Mouse (Mus musculus) stomach, embryonic 16.5 days (tissue): Measurements from ENCODE around the gene Scd2. TPM values are rescaled to one million over a fixed set of nuclear protein-coding genes. Genes with fewer than 3 reads are reported as not detected.

Experiments
- ATAC-seq: fragments of 200-750 bp; cut with Nextera tagmentation; 2 replicates; pipeline ENCODE4 v1.8.0; 2017; ENCODE audit warnings: moderate number of reproducible peaks, moderate TSS enrichment; ENCODE audit not compliant: insufficient read depth, low FRiP score
- H3K27ac ChIP-seq: fragments of 300-500 bp; sonication (generic); 2 replicates; pipeline ENCODE4 v1.5.1; 2014; ENCODE audit warnings: low read length
- H3K27me3 ChIP-seq: fragments of 300-500 bp; sonication (generic); 2 replicates; pipeline ENCODE4 v1.6.1; 2014; ENCODE audit warnings: low read length, control low read depth, mixed read lengths; ENCODE audit not compliant: control insufficient read depth, insufficient read depth
- H3K36me3 ChIP-seq: fragments of 300-500 bp; sonication (generic); 2 replicates; pipeline ENCODE4 v1.6.1; 2014; ENCODE audit warnings: low read length; ENCODE audit not compliant: control insufficient read depth, insufficient read depth
- H3K4me1 ChIP-seq: fragments of 300-500 bp; sonication (generic); 2 replicates; pipeline ENCODE4 v1.6.1; 2014; ENCODE audit warnings: low read length, control low read depth, mixed read lengths; ENCODE audit not compliant: control insufficient read depth, insufficient read depth
- H3K4me2 ChIP-seq: fragments of 300-500 bp; sonication (generic); 2 replicates; pipeline ENCODE4 v1.6.1; 2014; ENCODE audit warnings: low read depth, low read length, mixed read lengths
- H3K4me3 ChIP-seq: fragments of 300-500 bp; sonication (generic); replicated peaks from 2 replicates; pipeline ENCODE4 v1.5.1; 2014; ENCODE audit warnings: mild to moderate bottlenecking, low read length
- H3K9ac ChIP-seq: fragments of 300-500 bp; sonication (generic); 2 replicates; pipeline ENCODE4 v1.6.1; 2014; ENCODE audit warnings: low read length
- H3K9me3 ChIP-seq: fragments of 300-500 bp; sonication (generic); replicated peaks from 2 replicates; pipeline ENCODE4 v1.6.1; 2016; ENCODE audit warnings: low read length, control low read depth; ENCODE audit not compliant: control insufficient read depth
- WGBS: fragments of 180-500 bp; shearing (Covaris S2); extraction: QIAGEN DNeasy Blood & Tissue Kit; methylation state at CpG from one replicate; pipeline ENCODE4 v1.1.7; 2014; 5-methylcytosine and 5-hydroxymethylcytosine counted together
- polyA plus RNA-seq: library from polyadenylated mRNA; unstranded; fragments of >200 nt; fragmentation: Nextera tagmentation; extraction: Ambion mirVana; gene quantifications from 2 replicates; pipeline ENCODE4 v1.2.1, GENCODE M21; 2015

Scd2 gene
- polyA plus RNA-seq, 1 experiment from 2014 or later: 329 TPM

- Histone ChIP-seq H3K9ac (no peak overlapping the region), H3K36me3 (0 out of 2 replicates have a peak, but pooled peaks cover 3% of the 10 kb centered on the region), H3K9me3 (no peaks in the 10 kb centered on the region), H3K4me2 (no peak overlapping the region), H3K27me3 (no peaks in the 10 kb centered on the region), H3K4me3 (no peak overlapping the region), H3K27ac (peak overlapping the region; percentile 99; the same call in 1 of the 2 replicates), H3K4me1 (peaks cover 18% of the 10 kb centered on the region)
- no peak for ATAC-seq
- WGBS: 74% methylated on average over 2 of the region's 2 CpGs
Observed at GRCm38 (mm10) chr19:44292083-44292482, 1.4 kb upstream of the Scd2 start.

DNA sequence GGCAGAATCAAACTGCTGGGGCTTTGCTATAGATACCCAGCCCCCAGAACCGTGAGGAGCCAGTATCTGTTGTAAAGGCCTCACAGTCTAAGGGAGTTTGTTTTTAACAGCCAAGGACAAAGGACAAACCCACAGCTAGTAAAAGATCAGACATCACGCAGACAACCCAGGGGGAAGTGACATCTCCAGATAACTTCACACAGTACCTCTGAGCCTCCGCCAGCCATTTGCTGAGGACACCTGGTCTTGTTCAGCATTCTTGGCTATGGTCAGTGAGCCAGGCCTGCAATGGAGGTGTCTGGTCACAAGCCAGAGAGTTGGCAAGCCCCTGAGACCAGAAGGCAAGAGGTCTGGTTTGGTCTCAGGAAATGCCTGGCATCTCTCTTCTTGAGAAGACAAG, 991 bp upstream of the Scd2 start:
- 60% methylated on average over 3 of the region's 3 CpGs for WGBS
- H3K9me3 ChIP-seq: no peaks in the 10 kb centered on the region
- peak overlapping the region; percentile 99 for H3K27ac ChIP-seq
- H3K9ac ChIP-seq: peak overlapping the region; percentile 82
- H3K27me3 ChIP-seq: no peaks in the 10 kb centered on the region
- peak overlapping the region; percentile 97 for H3K4me2 ChIP-seq
- peaks cover 22% of the 10 kb centered on the region for H3K4me1 ChIP-seq
- peaks cover 3% of the 10 kb centered on the region; the same call in 1 of the 2 replicates for H3K36me3 ChIP-seq
- 0 out of 2 replicates have a peak overlapping the region, but pooled peaks have one; percentile 93 for H3K4me3 ChIP-seq
- ATAC-seq: no peak

DNA sequence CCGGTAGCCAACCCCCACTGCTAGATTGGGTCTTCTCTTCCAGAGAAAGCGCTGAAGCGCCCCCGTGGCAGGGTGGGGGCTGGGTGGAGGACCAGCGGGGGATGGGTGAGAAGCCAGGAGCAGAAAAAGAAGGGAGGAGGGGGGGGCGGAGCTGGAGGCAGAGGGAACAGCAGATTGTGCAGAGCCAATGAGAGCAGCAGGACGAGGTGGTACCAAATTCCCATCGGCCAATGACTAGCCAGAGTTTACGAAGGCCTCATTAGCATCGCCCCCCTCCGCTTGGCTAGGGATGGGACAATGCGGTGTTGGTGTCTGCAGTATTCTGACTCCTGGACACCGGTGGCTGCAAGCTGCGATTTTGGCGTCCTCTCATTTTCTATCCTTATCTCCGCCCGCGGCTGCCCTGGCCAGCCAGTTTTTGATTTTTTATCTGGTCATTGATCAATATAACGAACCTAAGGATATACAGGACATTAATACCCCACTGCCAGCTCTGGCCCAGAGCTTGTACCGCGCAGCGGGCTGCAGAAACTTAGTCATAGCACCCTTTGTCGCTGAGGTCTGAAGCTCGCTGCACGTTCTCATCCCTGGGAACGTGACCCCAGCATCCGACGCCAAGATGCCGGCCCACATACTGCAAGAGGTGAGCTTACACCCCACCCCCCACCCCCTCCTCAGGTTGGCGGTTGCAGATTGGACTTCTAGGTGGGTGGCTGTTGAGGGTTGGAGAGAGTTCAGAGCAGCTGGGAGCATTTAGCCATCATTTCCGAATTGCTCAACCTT, 486 bp downstream of the Scd2 start:
- ATAC-seq: peak; percentile 93
- Histone ChIP-seq H3K27me3 (no peaks in the 10 kb centered on the region), H3K36me3 (peaks cover 13% of the 10 kb centered on the region), H3K4me3 (peak overlapping the region; percentile 93), H3K27ac (peak overlapping the region; percentile 99), H3K9me3 (no peaks in the 10 kb centered on the region), H3K9ac (peak overlapping the region; percentile 98), H3K4me2 (peak overlapping the region; percentile 97), H3K4me1 (peaks cover 37% of the 10 kb centered on the region)
- WGBS: under 1% methylated on average over 31 of the region's 31 CpGs

GRCm38 (mm10) chr19:44294588-44295041, 1.1 kb downstream of the Scd2 start:
- H3K27me3 ChIP-seq: no peaks in the 10 kb centered on the region
- under 1% methylated on average over 14 of the region's 14 CpGs for WGBS
- peak overlapping the region; percentile 93 for H3K4me3 ChIP-seq
- peak; percentile 71 for ATAC-seq
- H3K9me3 ChIP-seq: no peaks in the 10 kb centered on the region
- peak overlapping the region; percentile 97 for H3K4me2 ChIP-seq
- H3K27ac ChIP-seq: peak overlapping the region; percentile 99
- peak overlapping the region; percentile 98 for H3K9ac ChIP-seq
- H3K4me1 ChIP-seq: peaks cover 39% of the 10 kb centered on the region
- H3K36me3 ChIP-seq: peaks cover 15% of the 10 kb centered on the region

GRCm38 (mm10) chr19:44295251-44295650, 1.8 kb downstream of the Scd2 start:
- Histone ChIP-seq H3K4me2 (peak overlapping the region; percentile 97), H3K9me3 (no peaks in the 10 kb centered on the region), H3K4me1 (peaks cover 45% of the 10 kb centered on the region), H3K27me3 (no peaks in the 10 kb centered on the region), H3K27ac (peak overlapping the region; percentile 99), H3K36me3 (peaks cover 15% of the 10 kb centered on the region), H3K4me3 (peak overlapping the region; percentile 93), H3K9ac (peak overlapping the region; percentile 98)
- 4% methylated on average over 3 of the region's 3 CpGs for WGBS
- no peak for ATAC-seq

DNA sequence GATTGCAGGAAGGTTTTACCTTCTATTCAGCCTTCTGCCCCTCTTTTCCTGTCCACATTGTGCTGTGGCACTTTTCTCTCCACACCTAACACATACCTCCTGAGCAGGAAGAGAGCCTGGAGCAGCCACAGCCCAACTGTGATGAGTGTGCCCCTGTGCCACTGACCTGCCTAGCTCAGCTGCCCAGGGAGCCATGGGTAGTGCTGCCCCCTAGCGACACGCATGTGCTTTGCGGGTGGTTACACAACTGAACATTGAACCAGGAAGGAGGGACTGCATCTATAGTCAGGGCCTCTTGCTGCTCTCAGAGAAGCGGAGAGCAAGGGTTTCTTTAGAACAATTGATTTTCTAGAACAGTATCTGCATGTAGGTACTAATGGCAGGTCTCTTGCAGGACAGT, 2.3 kb downstream of the Scd2 start:
- peaks cover 19% of the 10 kb centered on the region for H3K36me3 ChIP-seq
- H3K4me3 ChIP-seq: peak overlapping the region; percentile 93
- peak overlapping the region; percentile 99 for H3K27ac ChIP-seq
- H3K4me2 ChIP-seq: peak overlapping the region; percentile 97
- H3K9me3 ChIP-seq: no peaks in the 10 kb centered on the region
- H3K27me3 ChIP-seq: no peaks in the 10 kb centered on the region
- peak; percentile 19 for ATAC-seq
- H3K9ac ChIP-seq: peak overlapping the region; percentile 98
- peaks cover 50% of the 10 kb centered on the region for H3K4me1 ChIP-seq
- whole genome bisulfite sequencing: 1% methylated on average over 4 of the region's 4 CpGs

- no peaks in the 10 kb centered on the region for H3K9me3 ChIP-seq
- WGBS: 19% methylated on average over 7 of the region's 7 CpGs
- H3K9ac ChIP-seq: peak overlapping the region; percentile 98
- H3K27me3 ChIP-seq: no peaks in the 10 kb centered on the region
- peak overlapping the region; percentile 93 for H3K4me3 ChIP-seq
- peak overlapping the region; percentile 97 for H3K4me2 ChIP-seq
- H3K4me1 ChIP-seq: peaks cover 55% of the 10 kb centered on the region
- peaks cover 24% of the 10 kb centered on the region for H3K36me3 ChIP-seq
- H3K27ac ChIP-seq: peak overlapping the region; percentile 36; the same call in 1 of the 2 replicates
- no peak for ATAC-seq
Observed at GRCm38 (mm10) chr19:44296186-44296585, 2.7 kb downstream of the Scd2 start.

DNA sequence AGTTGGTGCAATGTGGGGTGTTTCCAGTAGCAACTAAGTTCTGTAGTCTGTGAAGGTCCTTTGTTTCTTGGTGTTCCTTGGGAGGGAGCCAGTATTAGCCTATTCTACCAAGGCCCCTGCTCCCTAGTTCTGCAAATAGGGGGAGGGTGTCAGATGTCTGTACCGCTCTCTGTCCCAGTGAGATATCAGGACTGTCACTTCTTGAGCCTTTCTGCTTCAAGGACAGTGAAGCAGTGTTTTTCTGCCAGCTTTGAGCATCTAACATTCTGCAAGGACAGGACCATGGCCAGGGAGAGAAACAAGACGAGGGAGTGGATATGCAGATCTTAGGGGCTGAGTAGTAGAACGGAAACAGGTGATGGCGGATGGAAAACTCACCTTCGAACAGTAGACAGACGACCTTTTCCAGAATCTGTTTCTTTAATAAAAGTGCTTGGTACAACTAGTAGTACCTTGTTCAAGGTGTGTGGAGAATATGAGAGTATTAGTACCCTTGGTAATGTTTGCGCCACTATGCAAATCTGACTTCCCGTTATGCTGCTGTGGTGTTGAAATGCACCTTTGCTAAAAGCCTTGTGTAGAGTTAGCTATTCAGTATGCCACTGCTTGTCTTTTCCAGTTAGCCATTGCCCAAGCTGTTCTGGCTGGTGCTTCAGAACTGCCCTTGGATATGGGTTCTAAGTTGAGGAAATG, 3.7 kb downstream of the Scd2 start:
- 39% methylated on average over 8 of the region's 8 CpGs for WGBS
- Histone ChIP-seq H3K27me3 (no peaks in the 10 kb centered on the region), H3K9ac (peak overlapping the region; percentile 98), H3K4me3 (peak overlapping the region; percentile 93), H3K4me2 (peak overlapping the region; percentile 97), H3K27ac (peak overlapping the region; percentile 73), H3K9me3 (no peaks in the 10 kb centered on the region), H3K4me1 (peaks cover 63% of the 10 kb centered on the region), H3K36me3 (peaks cover 31% of the 10 kb centered on the region)
- no peak for ATAC-seq

GRCm38 (mm10) chr19:44297862-44298261, 4.4 kb downstream of the Scd2 start:
- 63% methylated on average over 9 of the region's 9 CpGs for WGBS

More at GRCm38 (mm10) chr19:44297862-44298261, 4.4 kb downstream of the Scd2 start:
- H3K27me3 ChIP-seq: no peaks in the 10 kb centered on the region
- H3K27ac ChIP-seq: peak overlapping the region; percentile 73; the same call in 1 of the 2 replicates
- ATAC-seq: no peak
- peaks cover 33% of the 10 kb centered on the region for H3K36me3 ChIP-seq
- peak overlapping the region; percentile 93 for H3K4me3 ChIP-seq
- peaks cover 64% of the 10 kb centered on the region for H3K4me1 ChIP-seq
- no peaks in the 10 kb centered on the region for H3K9me3 ChIP-seq
- peak overlapping the region; percentile 98 for H3K9ac ChIP-seq
- peak overlapping the region; percentile 97 for H3K4me2 ChIP-seq
